Mouse (Mus musculus) midbrain, embryonic 10.5 days (tissue): ENCODE data around the gene Gm49380. TPM values are rescaled to one million over a fixed set of nuclear protein-coding genes. Genes with fewer than 3 reads are reported as not detected.

Experiments used
- DNase-seq: peaks from one replicate; pipeline ENCODE4 v3.0.0-alpha.2; 2017; ENCODE audit warnings: low spot score
- H3K27ac ChIP-seq: fragments of 300-500 bp; sonication (generic); replicated peaks from 2 replicates; pipeline ENCODE4 v1.5.1; 2016; ENCODE audit warnings: mild to moderate bottlenecking
- H3K27me3 ChIP-seq: fragments of 300-500 bp; sonication (generic); 2 replicates; pipeline ENCODE4 v1.6.1; 2016; ENCODE audit warnings: low read depth, mild to moderate bottlenecking; ENCODE audit not compliant: poor library complexity, severe bottlenecking
- H3K36me3 ChIP-seq: fragments of 300-500 bp; sonication (generic); 2 replicates; pipeline ENCODE4 v1.6.1; 2016; ENCODE audit warnings: mild to moderate bottlenecking, moderate library complexity
- H3K4me1 ChIP-seq: fragments of 300-500 bp; sonication (generic); 2 replicates; pipeline ENCODE4 v1.6.1; 2016
- H3K4me3 ChIP-seq: fragments of 300-500 bp; sonication (generic); 2 replicates; pipeline ENCODE4 v1.5.1; 2016; ENCODE audit warnings: mild to moderate bottlenecking, moderate library complexity
- H3K9me3 ChIP-seq: fragments of 300-500 bp; sonication (generic); replicated peaks from 2 replicates; pipeline ENCODE4 v1.6.1; 2016; ENCODE audit warnings: mild to moderate bottlenecking
- WGBS: fragments of 180-500 bp; shearing (Covaris S2); methylation state at CpG from one replicate; pipeline ENCODE4 v1.1.7; 2016; 5-methylcytosine and 5-hydroxymethylcytosine counted together
- polyA plus RNA-seq: library from polyadenylated mRNA; unstranded; fragments of >200 nt; fragmentation: Nextera tagmentation; extraction: Ambion mirVana; gene quantifications from 2 replicates; pipeline ENCODE4 v1.2.1, GENCODE M21; 2016

Gm49380 gene
- polyA plus RNA-seq, 1 experiment from 2014 or later, result 0.35 TPM

DNA sequence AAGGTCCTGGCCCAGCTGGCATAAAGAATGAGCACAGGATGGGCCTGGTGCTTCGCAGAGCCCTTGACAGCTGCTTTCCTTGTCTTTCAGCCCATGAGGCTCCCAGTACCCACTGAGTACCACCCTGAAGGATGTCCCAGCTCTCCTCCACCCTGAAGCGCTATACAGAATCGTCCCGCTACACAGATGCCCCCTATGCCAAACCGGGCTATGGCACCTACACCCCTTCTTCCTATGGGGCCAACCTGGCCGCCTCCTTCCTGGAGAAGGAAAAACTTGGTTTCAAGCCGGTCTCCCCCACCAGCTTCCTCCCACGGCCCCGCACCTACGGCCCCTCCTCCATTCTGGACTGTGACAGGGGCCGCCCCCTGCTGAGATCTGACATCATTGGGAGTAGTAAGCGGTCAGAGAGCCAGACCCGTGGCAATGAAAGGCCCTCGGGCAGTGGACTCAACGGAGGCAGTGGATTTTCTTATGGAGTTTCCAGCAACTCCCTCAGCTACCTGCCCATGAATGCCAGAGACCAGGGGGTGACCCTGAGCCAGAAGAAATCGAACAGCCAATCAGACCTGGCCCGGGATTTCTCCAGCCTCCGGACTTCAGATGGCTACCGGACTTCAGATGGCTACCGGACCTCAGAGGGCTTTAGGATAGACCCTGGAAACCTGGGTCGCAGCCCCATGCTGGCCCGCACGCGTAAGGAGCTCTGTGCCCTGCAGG, 37.9 kb downstream of the Gm49380 start:
- 0 out of 2 replicates have a peak overlapping the region, but pooled peaks have one; percentile 52 for H3K27ac ChIP-seq
- peaks cover 93% of the 10 kb centered on the region for H3K4me1 ChIP-seq
- no peak for DNase-seq

DNA sequence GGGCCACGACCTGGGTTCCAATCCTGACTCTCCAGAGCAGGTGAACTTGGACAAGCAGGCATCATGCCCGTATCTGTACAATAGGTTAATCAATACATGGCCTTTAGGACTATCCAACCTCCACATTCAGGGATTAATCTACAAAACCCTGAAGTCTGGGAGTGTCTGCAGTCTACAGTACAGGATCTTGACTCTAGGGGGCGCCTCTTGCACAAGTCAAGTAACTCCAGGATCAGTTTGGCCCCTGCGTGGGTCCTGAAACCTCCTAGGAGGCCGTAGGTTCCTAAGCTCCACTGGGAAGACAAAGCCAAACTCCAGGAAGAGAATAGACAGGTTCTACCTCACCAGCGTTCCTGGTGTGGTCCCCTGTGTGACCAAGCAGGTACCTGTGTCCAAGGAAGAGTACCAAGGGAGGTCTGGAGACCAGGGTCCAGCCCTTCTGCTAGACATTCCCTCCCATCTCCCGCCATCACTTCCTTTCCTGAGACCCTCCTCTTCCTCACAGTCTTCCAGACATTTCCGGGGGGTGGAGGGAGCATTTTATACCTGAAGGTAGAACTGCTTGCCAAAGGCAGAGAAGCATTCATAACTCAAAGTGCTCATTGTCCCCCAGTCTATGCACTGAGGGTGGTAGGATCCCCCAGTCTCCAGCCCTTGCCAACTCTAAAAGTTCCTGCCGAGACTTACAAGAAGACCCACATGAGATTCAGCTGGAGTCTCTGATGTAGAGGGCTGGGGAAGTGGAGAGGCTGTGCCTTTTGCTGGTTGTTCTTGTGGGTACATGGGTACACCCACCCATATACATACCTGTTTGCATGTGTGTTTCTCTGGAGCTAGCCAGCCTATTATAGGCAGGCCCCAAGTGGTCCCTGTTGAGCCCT, 38.7 kb downstream of the Gm49380 start:
- no peak for DNase-seq
- Histone ChIP-seq H3K27ac (no peak overlapping the region; the same call in 1 of the 2 replicates), H3K4me3 (no peak overlapping the region), H3K36me3 (0 out of 2 replicates have a peak, but pooled peaks cover 3% of the 10 kb centered on the region), H3K27me3 (peaks cover 62% of the 10 kb centered on the region), H3K4me1 (peaks cover 94% of the 10 kb centered on the region), H3K9me3 (no peaks in the 10 kb centered on the region)
- WGBS, result 58% methylated on average over 9 of the region's 9 CpGs

More for the DNA sequence above, 37.9 kb downstream of the Gm49380 start:
- peaks cover 64% of the 10 kb centered on the region for H3K27me3 ChIP-seq
- H3K9me3 ChIP-seq, result no peaks in the 10 kb centered on the region
- 0 out of 2 replicates have a peak, but pooled peaks cover 3% of the 10 kb centered on the region for H3K36me3 ChIP-seq
- no peak overlapping the region for H3K4me3 ChIP-seq
- 75% methylated on average over 24 of the region's 24 CpGs for WGBS

DNA sequence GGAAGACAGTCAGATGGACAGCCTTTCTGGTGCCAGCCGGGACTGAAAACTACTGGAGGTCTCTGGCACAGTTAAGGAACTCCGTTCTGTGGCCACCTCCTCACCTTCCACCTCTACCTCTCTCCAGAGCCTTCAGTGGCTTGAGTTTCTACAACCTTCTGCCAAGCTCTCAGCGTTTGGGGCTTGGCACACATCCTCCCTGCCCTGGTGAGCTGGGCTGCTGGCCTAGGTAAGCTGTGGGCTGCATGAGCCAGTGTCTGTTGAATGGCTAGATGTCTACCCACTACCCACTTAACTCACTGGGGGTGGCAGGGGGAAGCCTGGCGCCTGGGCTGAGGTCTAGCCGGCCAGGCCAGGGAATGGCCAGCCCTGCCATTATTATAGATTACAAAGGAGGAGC, 40.2 kb downstream of the Gm49380 start:
- 0 out of 2 replicates have a peak, but pooled peaks cover 3% of the 10 kb centered on the region for H3K36me3 ChIP-seq
- H3K27me3 ChIP-seq, result peaks cover 58% of the 10 kb centered on the region
- peak overlapping the region; percentile 41 for H3K4me3 ChIP-seq
- peak overlapping the region; percentile 87 for H3K27ac ChIP-seq
- WGBS, result 56% methylated on average over 5 of the region's 5 CpGs
- H3K9me3 ChIP-seq, result no peaks in the 10 kb centered on the region
- peaks cover 89% of the 10 kb centered on the region for H3K4me1 ChIP-seq
- DNase-seq, result no peak

DNA sequence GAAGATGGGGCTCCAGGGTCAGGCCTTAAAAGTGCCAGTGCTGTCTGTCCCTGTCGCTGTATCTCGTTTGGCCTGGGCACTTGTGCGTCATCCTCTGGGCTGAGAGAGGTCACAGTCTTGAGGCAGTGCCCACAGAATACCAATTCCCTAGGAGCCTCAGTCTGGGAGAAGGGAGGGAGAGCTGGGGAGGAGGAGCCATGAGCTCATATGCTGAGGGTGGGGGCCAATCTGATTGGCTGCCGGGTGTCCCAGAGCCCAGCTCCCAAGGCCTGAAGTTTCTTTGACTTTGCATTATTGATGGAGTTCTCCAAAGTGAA, 40.7 kb downstream of the Gm49380 start:
- peak; percentile 53 for DNase-seq
- H3K36me3 ChIP-seq, result 0 out of 2 replicates have a peak, but pooled peaks cover 3% of the 10 kb centered on the region
- WGBS, result 35% methylated on average over 4 of the region's 4 CpGs
- H3K27me3 ChIP-seq, result peaks cover 58% of the 10 kb centered on the region
- peak overlapping the region; percentile 87 for H3K27ac ChIP-seq
- H3K4me1 ChIP-seq, result peaks cover 92% of the 10 kb centered on the region
- no peaks in the 10 kb centered on the region for H3K9me3 ChIP-seq
- peak overlapping the region; percentile 41 for H3K4me3 ChIP-seq

DNA sequence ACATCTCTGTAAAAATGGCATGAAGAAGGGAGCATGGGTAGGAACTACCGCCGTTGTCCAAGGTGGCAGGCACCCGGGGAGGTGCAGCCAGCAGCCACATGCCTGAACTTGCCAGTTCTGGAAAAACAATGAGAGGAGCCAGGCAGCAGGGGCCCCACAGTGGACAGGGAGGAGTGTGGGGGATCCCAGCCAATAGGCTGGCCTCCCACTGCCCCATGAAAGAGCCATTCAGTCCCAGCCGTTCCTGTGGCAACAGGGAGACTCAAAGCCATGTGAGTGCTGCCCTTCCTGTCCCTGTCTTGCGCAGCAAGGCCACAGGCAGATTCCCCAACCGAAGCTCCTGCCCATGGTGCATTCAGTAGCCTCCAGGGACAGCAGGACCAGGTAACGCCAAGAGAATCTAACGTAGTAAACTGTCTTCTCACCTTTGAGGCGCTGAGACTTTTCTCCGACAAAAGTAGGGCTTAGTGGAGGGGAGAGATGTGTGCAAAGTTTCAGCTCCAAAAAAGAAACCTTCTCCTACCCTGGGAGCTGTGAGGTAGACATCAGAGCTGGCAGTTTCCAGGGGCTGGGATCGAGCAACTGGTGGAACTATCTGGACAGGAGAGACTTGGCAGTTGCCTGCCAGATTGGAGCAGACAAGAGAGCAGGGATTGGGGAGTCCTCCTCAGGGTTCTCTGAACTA, 41.2 kb downstream of the Gm49380 start:
- peak overlapping the region; percentile 41 for H3K4me3 ChIP-seq
- DNase-seq, result peak; percentile 80
- H3K4me1 ChIP-seq, result peaks cover 92% of the 10 kb centered on the region
- H3K36me3 ChIP-seq, result 0 out of 2 replicates have a peak, but pooled peaks cover 3% of the 10 kb centered on the region
- WGBS, result 25% methylated on average over 11 of the region's 11 CpGs
- H3K9me3 ChIP-seq, result no peaks in the 10 kb centered on the region
- peak overlapping the region; percentile 87 for H3K27ac ChIP-seq
- peaks cover 58% of the 10 kb centered on the region for H3K27me3 ChIP-seq

DNA sequence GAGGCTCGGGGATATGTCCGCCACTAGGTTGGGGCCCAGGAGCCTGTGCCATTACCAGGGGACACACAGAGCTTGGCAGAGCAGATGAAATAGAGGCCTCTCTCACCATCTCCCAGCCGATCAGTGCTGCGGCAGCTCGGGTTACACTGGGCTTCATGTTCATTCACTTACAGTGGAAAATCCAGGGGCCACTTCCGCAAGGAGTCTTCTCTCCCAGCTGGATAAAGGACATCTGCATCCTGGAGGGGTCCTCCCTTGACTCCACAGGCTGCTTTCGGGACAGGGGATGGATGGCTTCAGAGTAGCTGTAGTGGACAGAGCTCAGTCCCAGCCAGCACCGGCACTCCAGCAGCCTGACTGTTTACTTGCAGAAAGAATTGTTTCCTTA, 42.5 kb downstream of the Gm49380 start:
- H3K4me3 ChIP-seq, result no peak overlapping the region
- no peaks in the 10 kb centered on the region for H3K9me3 ChIP-seq
- peaks cover 89% of the 10 kb centered on the region for H3K4me1 ChIP-seq
- WGBS, result 50% methylated on average over 8 of the region's 8 CpGs
- peak overlapping the region; percentile 77 for H3K27ac ChIP-seq
- DNase-seq, result no peak
- peaks cover 51% of the 10 kb centered on the region for H3K27me3 ChIP-seq
- 0 out of 2 replicates have a peak, but pooled peaks cover under 1% of the 10 kb centered on the region for H3K36me3 ChIP-seq

DNA sequence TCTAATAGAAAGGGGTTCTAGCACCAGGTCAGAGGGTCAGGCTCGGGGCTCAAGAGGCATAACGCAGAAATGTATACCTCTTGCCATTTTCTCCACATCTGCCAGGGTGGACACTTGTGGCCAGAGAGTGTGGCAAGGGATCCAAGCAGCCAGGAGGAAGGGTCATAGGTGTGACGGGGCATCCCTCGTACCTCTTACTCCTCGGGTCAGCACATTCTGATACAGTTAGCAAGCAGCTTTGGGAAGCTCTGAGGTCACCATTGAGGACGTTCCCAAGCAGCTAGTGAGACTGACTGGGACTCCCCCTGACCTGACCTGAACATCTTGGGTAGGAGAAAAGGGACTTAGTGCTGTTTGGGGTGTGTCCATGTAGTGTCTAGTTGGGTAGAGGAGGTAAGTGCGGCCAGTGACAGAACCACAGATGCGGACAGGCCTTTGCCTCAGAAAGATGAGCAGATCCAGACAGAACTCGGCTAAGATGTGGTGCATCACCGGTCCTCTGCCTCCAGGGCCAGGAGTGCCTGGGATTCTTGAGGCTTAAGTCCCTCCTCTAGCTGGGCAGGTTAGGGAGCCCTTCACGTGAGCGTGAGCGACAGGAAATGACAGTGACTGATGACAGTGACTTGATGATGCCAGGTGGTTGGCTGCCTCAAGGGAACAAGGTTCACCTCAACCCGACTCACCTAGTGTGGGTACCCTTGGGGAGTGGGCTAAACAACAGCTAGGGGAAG, 43.0 kb downstream of the Gm49380 start:
- Histone ChIP-seq H3K27me3 (peaks cover 46% of the 10 kb centered on the region), H3K4me1 (peaks cover 84% of the 10 kb centered on the region), H3K9me3 (no peaks in the 10 kb centered on the region), H3K27ac (peak overlapping the region; percentile 77), H3K4me3 (no peak overlapping the region), H3K36me3 (no peaks in the 10 kb centered on the region)
- WGBS, result 78% methylated on average over 14 of the region's 14 CpGs
- DNase-seq, result no peak

DNA sequence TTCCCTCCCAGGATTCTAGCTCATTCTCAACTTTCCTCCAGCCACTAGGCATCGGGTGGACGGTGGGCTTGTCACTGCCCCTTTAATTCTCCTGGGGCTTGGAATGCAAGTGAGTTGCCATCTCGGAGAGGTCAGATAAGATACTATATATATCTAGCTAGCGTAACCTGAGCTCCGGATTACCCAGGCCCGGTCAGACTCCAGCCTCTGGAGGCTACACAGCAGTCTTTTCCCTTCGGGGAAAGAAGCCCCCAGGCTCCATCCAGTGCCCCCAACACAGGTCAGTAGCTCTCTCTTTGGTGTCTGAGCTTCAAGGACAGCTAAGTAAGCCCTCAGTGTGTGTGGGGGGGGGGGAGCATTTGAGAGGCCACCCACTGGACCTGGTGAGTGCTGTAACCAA, 44.0 kb downstream of the Gm49380 start:
- H3K36me3 ChIP-seq, result no peaks in the 10 kb centered on the region
- H3K27ac ChIP-seq, result 0 out of 2 replicates have a peak overlapping the region, but pooled peaks have one; percentile 33
- DNase-seq, result no peak
- no peak overlapping the region for H3K4me3 ChIP-seq
- WGBS, result 22% methylated on average over 7 of the region's 7 CpGs
- H3K9me3 ChIP-seq, result no peaks in the 10 kb centered on the region
- peaks cover 36% of the 10 kb centered on the region for H3K27me3 ChIP-seq
- peaks cover 74% of the 10 kb centered on the region for H3K4me1 ChIP-seq

DNA sequence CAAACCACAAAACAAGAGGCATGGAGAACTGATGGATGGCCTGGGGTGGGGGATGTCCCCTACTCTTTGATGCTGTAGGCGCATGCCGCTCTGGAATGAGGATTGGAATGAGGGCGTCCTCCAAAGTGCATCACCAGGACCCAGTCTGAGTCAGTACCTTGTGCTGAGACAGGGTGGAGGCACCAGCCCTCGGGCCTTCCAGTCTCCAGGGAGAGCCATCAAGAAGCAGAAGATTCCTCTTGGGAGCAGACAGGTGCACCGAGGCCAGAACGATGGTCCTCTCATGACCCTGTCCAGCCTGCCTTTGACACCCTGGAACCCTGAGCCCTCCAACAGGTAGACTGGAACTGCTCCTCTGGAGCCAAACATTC, 45.4 kb downstream of the Gm49380 start:
- 86% methylated on average over 6 of the region's 6 CpGs for WGBS
- H3K27ac ChIP-seq, result no peak overlapping the region
- peaks cover 35% of the 10 kb centered on the region for H3K27me3 ChIP-seq
- peaks cover 61% of the 10 kb centered on the region for H3K4me1 ChIP-seq
- H3K36me3 ChIP-seq, result no peaks in the 10 kb centered on the region
- no peak overlapping the region for H3K4me3 ChIP-seq
- no peaks in the 10 kb centered on the region for H3K9me3 ChIP-seq
- DNase-seq, result no peak

DNA sequence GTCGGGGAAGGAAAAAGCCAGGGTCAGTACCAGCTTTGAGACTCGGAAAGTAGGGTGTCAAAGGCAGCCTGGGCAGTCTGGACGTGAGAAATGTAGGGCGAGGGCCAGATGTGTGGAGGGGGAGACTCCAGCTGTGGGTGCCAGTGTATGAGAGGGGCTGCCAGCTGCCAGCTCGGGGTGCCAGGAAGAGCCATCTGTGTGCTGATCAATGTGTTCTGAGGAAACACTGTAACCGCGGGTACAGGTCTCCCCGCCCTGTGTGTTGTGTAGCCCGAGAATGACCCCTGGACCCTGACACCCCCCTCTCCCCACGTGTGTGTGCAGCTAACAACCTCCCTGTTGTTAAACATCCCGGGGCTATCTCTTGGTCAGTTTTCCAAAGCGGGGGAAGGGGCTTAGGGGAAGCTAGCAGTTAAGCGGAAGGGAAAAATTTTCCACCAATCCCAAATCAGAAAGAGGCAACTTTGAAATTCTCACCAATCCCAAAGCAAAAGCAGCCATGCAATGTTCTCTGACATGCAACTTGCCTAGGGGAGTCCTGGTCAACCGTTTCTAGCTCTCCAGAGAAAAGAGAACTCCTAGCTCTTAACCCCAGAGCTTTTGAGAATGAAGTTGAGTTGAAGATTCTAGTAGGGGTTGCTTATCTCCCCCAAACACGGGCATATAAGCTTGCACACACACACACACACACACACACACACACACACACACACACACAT, 45.9 kb downstream of the Gm49380 start:
- Histone ChIP-seq H3K4me1 (peaks cover 56% of the 10 kb centered on the region), H3K27me3 (peaks cover 35% of the 10 kb centered on the region), H3K4me3 (peak overlapping the region; percentile 57), H3K27ac (peak overlapping the region; percentile 62), H3K9me3 (no peaks in the 10 kb centered on the region), H3K36me3 (no peaks in the 10 kb centered on the region)
- 8% methylated on average over 15 of the region's 15 CpGs for WGBS
- no peak for DNase-seq

DNA sequence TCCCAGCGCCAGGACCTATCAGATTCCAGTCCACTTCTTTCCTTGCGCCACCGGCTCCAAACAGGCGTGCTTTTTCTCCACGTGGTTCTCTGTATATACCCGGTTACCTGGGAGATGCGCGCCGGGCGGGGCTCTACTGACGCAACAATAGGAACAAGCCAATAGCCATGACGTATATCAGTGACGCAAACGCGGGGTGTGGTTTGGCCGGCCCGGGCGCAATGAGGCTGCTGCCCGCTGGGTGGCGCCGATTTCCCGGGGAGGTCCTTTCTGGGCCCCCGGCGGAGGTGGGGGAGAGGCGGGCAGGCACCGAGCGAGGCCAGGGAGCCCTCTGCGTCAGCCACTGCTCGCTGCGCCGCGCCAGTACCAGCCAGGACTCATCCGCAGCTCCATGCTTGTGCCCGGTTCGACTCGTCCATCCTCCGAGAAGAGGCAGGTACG, 46.5 kb downstream of the Gm49380 start, which contains the start of gene Usp2:
Gene Usp2, plus strand, starts transcription at position 237 of the 441 bp plus-strand sequence.
- Histone ChIP-seq H3K36me3 (no peaks in the 10 kb centered on the region), H3K4me1 (peaks cover 50% of the 10 kb centered on the region), H3K9me3 (no peaks in the 10 kb centered on the region), H3K27ac (peak within 1 kb of the TSS; percentile 62), H3K27me3 (peaks cover 35% of the 10 kb centered on the region), H3K4me3 (peak within 1 kb of the TSS; percentile 57)
- 0% methylated on average over 38 of the region's 38 CpGs for WGBS
- DNase-seq, result peak; percentile 99
